ENCODE assay signal across 32 mouse cellular contexts in genomic region chr9:90082992-90083391, GRCm38 (mm10). TPM values are rescaled to one million over a fixed set of nuclear protein-coding genes. Genes with fewer than 3 reads are reported as not detected.
DNase-seq lines count a peak whose midpoint lies in the region; ATAC-seq lines count a peak whose summit lies in the region.
"Had no signal": no experiment of that assay in that cellular context is flagged by ENCODE, and none has a peak within 500 bp of the region (broad histone marks: within the 10 kb centered on the region; RNA-seq: fewer than 3 reads in every experiment).

No protein-coding gene starts in this region.

- no peaks in the 10 kb centered on the region for H3K9me3 ChIP-seq in intestine, embryonic 14.5 days (ENCODE audit: control insufficient read depth, low read length)
- H3K9me3 ChIP-seq in intestine, embryonic 16.5 days (ENCODE audit: control insufficient read depth, low read length): no peaks in the 10 kb centered on the region
- no peaks in the 10 kb centered on the region for H3K9me3 ChIP-seq in liver, embryonic 11.5 days (ENCODE audit: control insufficient read depth, low read length)
- H3K9me3 ChIP-seq: heart, embryonic 13.5 days; neural tube, embryonic 15.5 days; stomach, embryonic 15.5 days had no signal

- ATAC-seq in intestine, embryonic 14.5 days (replicated peaks; ENCODE audit: low FRiP score, low TSS enrichment, low read depth): 0 out of 2 replicates have a peak, but pooled peaks have one; percentile 16
- ATAC-seq in intestine, embryonic 16.5 days: no peak
- ATAC-seq in liver, embryonic 11.5 days (replicated peaks; ENCODE audit: low FRiP score): 0 out of 2 replicates have a peak, but pooled peaks have one; percentile 30
- ATAC-seq in granulocyte monocyte progenitor cell, adult 5-6 weeks (replicated peaks; ENCODE audit: poor library complexity, severe bottlenecking): 0 out of 2 replicates have a peak, but pooled peaks have one; percentile 8
- ATAC-seq: hindbrain, embryonic 16.5 days; Patski had no signal

- peaks cover 9% of the 10 kb centered on the region; the same call in 1 of the 2 replicates for H3K36me3 ChIP-seq in intestine, embryonic 14.5 days (ENCODE audit: control insufficient read depth, insufficient read depth, low read length)
- H3K36me3 ChIP-seq in intestine, embryonic 16.5 days (ENCODE audit: control insufficient read depth, insufficient read depth, low read length): peaks cover 5% of the 10 kb centered on the region; the same call in 1 of the 2 replicates
- H3K36me3 ChIP-seq in liver, embryonic 11.5 days (ENCODE audit: control insufficient read depth, insufficient read depth, low read length): peaks cover 8% of the 10 kb centered on the region; the same call in 1 of the 2 replicates

- no peak overlapping the region for H3K4me2 ChIP-seq in intestine, embryonic 14.5 days (ENCODE audit: low read length)
- H3K4me2 ChIP-seq in intestine, embryonic 16.5 days (ENCODE audit: low read depth, low read length): no peak overlapping the region
- H3K4me2 ChIP-seq in liver, embryonic 11.5 days: no peak overlapping the region
- H3K4me2 ChIP-seq: embryonic facial prominence, embryonic 13.5 days; heart, embryonic 13.5 days; neural tube, embryonic 15.5 days; stomach, embryonic 15.5 days had no signal

- H3K9ac ChIP-seq in intestine, embryonic 14.5 days (ENCODE audit: low read length): no peak overlapping the region
- H3K9ac ChIP-seq in intestine, embryonic 16.5 days (ENCODE audit: low read depth, low read length): no peak overlapping the region
- H3K9ac ChIP-seq in liver, embryonic 11.5 days (ENCODE audit: low read depth, low read length): no peak overlapping the region
- H3K9ac ChIP-seq: embryonic facial prominence, embryonic 13.5 days; heart, embryonic 13.5 days; liver, embryonic 14.5 days; neural tube, embryonic 15.5 days; stomach, embryonic 15.5 days had no signal

- DNase-seq in adrenal gland, adult 2 months: peak; percentile 66
- no peak for DNase-seq in adrenal gland, postnatal 4 days (ENCODE audit: low spot score in 2 of 2)
- DNase-seq in intestine, embryonic 14.5 days (ENCODE audit: low spot score): no peak
- DNase-seq in liver, embryonic 11.5 days (ENCODE audit: low spot score): no peak
- no peak for DNase-seq in liver
- no peak for DNase-seq in c-Kit-positive CD71-positive TER-119-positive erythroid progenitor cells, embryonic 14.5 days (ENCODE audit: low spot score)
- DNase-seq: adrenal gland, postnatal 14 days; cerebellum, adult 18-20 months; cerebellum, postnatal 10 days; gastrocnemius, postnatal 14 days; heart, adult 18-20 months; heart, postnatal 14 days; kidney, adult 11 months; kidney, postnatal 36 days; lung, adult 2 months; lung, postnatal 10 days; retina, postnatal 1 day; right cerebral cortex, postnatal 14 days; thymus, adult 18-20 months; thymus, postnatal 25 days had no signal

- no peaks in the 10 kb centered on the region for H3K27me3 ChIP-seq in intestine, embryonic 14.5 days (replicated peaks; ENCODE audit: control insufficient read depth, insufficient read depth, low read length)
- no peaks in the 10 kb centered on the region for H3K27me3 ChIP-seq in intestine, embryonic 16.5 days (replicated peaks; ENCODE audit: control insufficient read depth, insufficient read depth, low read length)
- no peaks in the 10 kb centered on the region for H3K27me3 ChIP-seq in liver, embryonic 11.5 days (replicated peaks; ENCODE audit: control insufficient read depth, insufficient read depth, low read length)
- H3K27me3 ChIP-seq: embryonic facial prominence, embryonic 13.5 days; heart, embryonic 13.5 days; neural tube, embryonic 15.5 days; Patski; stomach, embryonic 15.5 days had no signal

- H3K27ac ChIP-seq in intestine, embryonic 14.5 days (ENCODE audit: low read depth): no peak overlapping the region
- H3K27ac ChIP-seq in intestine, embryonic 16.5 days (ENCODE audit: low read length): no peak overlapping the region
- no peak overlapping the region for H3K27ac ChIP-seq in liver, embryonic 11.5 days (ENCODE audit: low read depth, low read length)
- H3K27ac ChIP-seq: embryonic facial prominence, embryonic 13.5 days; heart, embryonic 13.5 days; hindbrain, embryonic 10.5 days; liver, embryonic 14.5 days; macrophage; neural tube, embryonic 15.5 days; stomach, embryonic 15.5 days had no signal

- 80% methylated on average over 1 of the region's 1 CpGs for WGBS in intestine, embryonic 14.5 days
- 80% methylated on average over 1 of the region's 1 CpGs for WGBS in intestine, embryonic 16.5 days
- 88% methylated on average over 1 of the region's 1 CpGs for WGBS in liver, embryonic 11.5 days

- no peaks in the 10 kb centered on the region for H3K4me1 ChIP-seq in intestine, embryonic 14.5 days (replicated peaks; ENCODE audit: control insufficient read depth, insufficient read depth, low read length)
- no peaks in the 10 kb centered on the region for H3K4me1 ChIP-seq in intestine, embryonic 16.5 days (ENCODE audit: control insufficient read depth, insufficient read depth, low read length)
- no peaks in the 10 kb centered on the region for H3K4me1 ChIP-seq in liver, embryonic 11.5 days (replicated peaks; ENCODE audit: control insufficient read depth, insufficient read depth, low read length)
- H3K4me1 ChIP-seq: embryonic facial prominence, embryonic 13.5 days; heart, embryonic 13.5 days; hindbrain, embryonic 10.5 days; neural tube, embryonic 15.5 days; stomach, embryonic 15.5 days had no signal

- H3K4me3 ChIP-seq in intestine, embryonic 14.5 days (ENCODE audit: low read depth, low read length): no peak overlapping the region
- H3K4me3 ChIP-seq in intestine, embryonic 16.5 days (ENCODE audit: low read length): no peak overlapping the region
- H3K4me3 ChIP-seq in liver, embryonic 11.5 days (ENCODE audit: low read depth, low read length): no peak overlapping the region
- H3K4me3 ChIP-seq: embryonic facial prominence, embryonic 13.5 days; heart, embryonic 13.5 days; hindbrain, embryonic 10.5 days; neural tube, embryonic 15.5 days; stomach, embryonic 15.5 days had no signal

RNA-seq across cellular contexts. Expression of gene Ctsh, which starts 29.0 kb away (rescaled TPM):
- 100 to 1,000 TPM; 104 to 199 TPM for total RNA-seq in adrenal gland, adult 2 months (2021)
- polyA plus RNA-seq in adrenal gland, adult 2 months (2012; rRNA removed): 30.9 and 34.3 TPM in 2 replicates
- total RNA-seq in adrenal gland, postnatal 4 days (2021): 100 to 1,000 TPM; 178 to 210 TPM
- polyA plus RNA-seq in intestine, embryonic 14.5 days (2014; fragmentation: Nextera tagmentation; extraction: Ambion mirVana): 28.7 and 42.4 TPM in 2 replicates
- polyA plus RNA-seq in intestine, embryonic 16.5 days (2015; fragmentation: Nextera tagmentation; extraction: Ambion mirVana): 56.9 and 59.4 TPM in 2 replicates
- polyA plus RNA-seq in liver, embryonic 11.5 days (2014; fragmentation: Nextera tagmentation; extraction: Ambion mirVana): 19.1 and 22.7 TPM in 2 replicates
- 131 and 141 TPM in 2 replicates for total RNA-seq in granulocyte monocyte progenitor cell, adult 5-6 weeks (2014; fragmentation: Nextera tagmentation)
- 53.6 and 57.1 TPM in 2 replicates for total RNA-seq in granulocyte monocyte progenitor cell, adult 5-6 weeks (2017)
- total RNA-seq: MEL had no signal

RNA-seq across cellular contexts. Expression of gene Morf4l1, which starts 31.6 kb away (rescaled TPM):
- 100 to 1,000 TPM; 241 to 321 TPM for total RNA-seq in adrenal gland, adult 2 months (2021)
- polyA plus RNA-seq in adrenal gland, adult 2 months (2012; rRNA removed): 25.4 and 26.1 TPM in 2 replicates
- total RNA-seq in adrenal gland, postnatal 4 days (2021): 100 to 1,000 TPM; 348 to 362 TPM
- polyA plus RNA-seq in intestine, embryonic 14.5 days (2014; fragmentation: Nextera tagmentation; extraction: Ambion mirVana): 414 and 456 TPM in 2 replicates
- polyA plus RNA-seq in intestine, embryonic 16.5 days (2015; fragmentation: Nextera tagmentation; extraction: Ambion mirVana): 281 and 302 TPM in 2 replicates
- 284 and 303 TPM in 2 replicates for polyA plus RNA-seq in liver, embryonic 11.5 days (2014; fragmentation: Nextera tagmentation; extraction: Ambion mirVana)
- total RNA-seq in granulocyte monocyte progenitor cell, adult 5-6 weeks (2014; fragmentation: Nextera tagmentation): 319 and 364 TPM in 2 replicates
- 210 and 242 TPM in 2 replicates for total RNA-seq in granulocyte monocyte progenitor cell, adult 5-6 weeks (2017)

Comparison
In these comparisons a context has a peak if more than half of its experiments do, and no peak if none do; other contexts are left out.
1. RNA of gene Morf4l1, which starts 31.6 kb away (polyA plus RNA-seq): 414 to 456 TPM in intestine, embryonic 14.5 days, 284 to 303 TPM in liver, embryonic 11.5 days and 281 to 302 TPM in intestine, embryonic 16.5 days; 25.4 to 26.1 TPM in adrenal gland, adult 2 months; every median in the first group is over 10 times any median in the second.